Mouse (Mus musculus) left cerebral cortex, postnatal 25 days (tissue): ENCODE results near the gene Inpp5b. TPM values are rescaled to one million over a fixed set of nuclear protein-coding genes. Genes with fewer than 3 reads are reported as not detected.
"Not testable (repeated sequence)": the region's sequence is repeated elsewhere in the genome, so short reads cannot be mapped to it uniquely, and the experiment has no call there.

Experiments used
- DNase-seq, 2 experiments: peaks; one replicate each; pipeline ENCODE4 v3.0.0; 2022; ENCODE audit warnings: low spot score in 2 of 2, mixed read lengths in 1 of 2
- intact Hi-C: fragments of 180-260 bp; cut with DNase I; formaldehyde crosslinking; loops from one replicate; pipeline ENCODE4 v1.15.1; 2025
- total RNA-seq, 2 experiments: library from RNA; stranded (reverse); gene quantifications; 2 replicates each; pipeline ENCODE4 v1.2.3; 2021

Inpp5b gene
- 10 to 100 TPM; 35.3 to 36.4 TPM for total RNA-seq

- DNase-seq, result peak; percentile 88 to 95
- intact Hi-C loops, result no loop called here
These were observed at the start of gene Inpp5b for GRCm38 (mm10) chr4:124741376-124742343. Gene Inpp5b, plus strand, starts transcription at chr4:124741850.

GRCm38 (mm10) chr4:124692416-124692861 lies 49.2 kb upstream of the Inpp5b start:
- intact Hi-C loops, result no loop called here
- DNase-seq, result no peak

- DNase-seq, result peak; percentile 85 to 93
- intact Hi-C loops, result no loop called here
These were observed 48.3 kb upstream of the Inpp5b start, which contains the start of gene Utp11 for GRCm38 (mm10) chr4:124693135-124693894. Gene Utp11, minus strand, starts transcription at chr4:124693600.

GRCm38 (mm10) chr4:124694572-124694971 lies 47.1 kb upstream of the Inpp5b start:
- DNase-seq, result no peak
- intact Hi-C loops, result no loop called here

- DNase-seq, result no peak
- intact Hi-C loops, result no loop called here
These were observed 45.7 kb upstream of the Inpp5b start for GRCm38 (mm10) chr4:124695786-124696516.

GRCm38 (mm10) chr4:124699791-124700190 lies 41.9 kb upstream of the Inpp5b start:
- intact Hi-C loops, result no loop called here
- DNase-seq, result no peak

- no peak for DNase-seq
- intact Hi-C loops, result no loop called here
These were observed 41.2 kb upstream of the Inpp5b start, which contains the start of gene Fhl3 for GRCm38 (mm10) chr4:124700248-124700971. Gene Fhl3, plus strand, starts transcription at chr4:124700701.

GRCm38 (mm10) chr4:124701052-124701845 lies 40.4 kb upstream of the Inpp5b start:
- intact Hi-C loops, result no loop called here
- no peak for DNase-seq

- DNase-seq, result no peak
- intact Hi-C loops, result no loop called here
These were observed 39.7 kb upstream of the Inpp5b start for GRCm38 (mm10) chr4:124701916-124702315.

- intact Hi-C loops, result no loop called here
- no peak for DNase-seq
These were observed 38.2 kb upstream of the Inpp5b start for GRCm38 (mm10) chr4:124703406-124703805.

GRCm38 (mm10) chr4:124703881-124704796 lies 37.5 kb upstream of the Inpp5b start:
- no peak for DNase-seq
- intact Hi-C loops, result no loop called here

GRCm38 (mm10) chr4:124704797-124705474 lies 36.7 kb upstream of the Inpp5b start:
- intact Hi-C loops, result no loop called here
- DNase-seq, result no peak

- DNase-seq, result no peak
These were observed 35.9 kb upstream of the Inpp5b start for GRCm38 (mm10) chr4:124705661-124706269.

GRCm38 (mm10) chr4:124707381-124708199 lies 34.1 kb upstream of the Inpp5b start:
- intact Hi-C loops, DNase-seq: not testable (repeated sequence)

More at GRCm38 (mm10) chr4:124705661-124706269, 35.9 kb upstream of the Inpp5b start:
- intact Hi-C loops, result no loop called here

GRCm38 (mm10) chr4:124708200-124708517 lies 33.5 kb upstream of the Inpp5b start:
- intact Hi-C loops, DNase-seq: not testable (repeated sequence)
